Mouse (Mus musculus) kidney, adult 2 months (tissue): ENCODE measurements around the gene L1td1.

Experiments
- CTCF ChIP-seq: fragments of 200-500 bp; conservative IDR thresholded peaks from 2 replicates; pipeline ENCODE4 v1.5.1; 2011; ENCODE audit warnings: low read depth, mild to moderate bottlenecking, control low read depth, low read length, moderate library complexity, mixed read lengths; ENCODE audit not compliant: insufficient read depth, insufficient read length
- POLR2A ChIP-seq: fragments of 200-500 bp; IDR thresholded peaks from one replicate; pipeline ENCODE4 v1.6.1; 2011; ENCODE audit warnings: low read depth, low read length, control low read depth

- TF ChIP-seq CTCF (no peak), POLR2A (no peak)
These were observed 59.7 kb downstream of the L1td1 start for GRCm38 (mm10) chr4:98786281-98786680.
